Mouse (Mus musculus): ENCODE results near the gene Pax3. TPM values are rescaled to one million over a fixed set of nuclear protein-coding genes. Genes with fewer than 3 reads are reported as not detected.

Gene Pax3
- polyA plus RNA-seq, 1 experiment from 2014 or later = 0.70 TPM

- Histone ChIP-seq H3K4me3 (peak overlapping the region; percentile 16), H3K4me2 (replicated peaks) (no peak overlapping the region; the same call in 1 of the 2 replicates), H3K36me3 (no peaks in the 10 kb centered on the region), H3K4me1 (peaks cover 9% of the 10 kb centered on the region), H3K27ac (replicated peaks) (no peak overlapping the region), H3K9ac (replicated peaks) (no peak overlapping the region), H3K27me3 (peaks cover 94% of the 10 kb centered on the region), H3K9me3 (no peaks in the 10 kb centered on the region)
- WGBS = under 1% methylated on average over 42 of the region's 42 CpGs
- ATAC-seq (replicated peaks) = no peak
Observed at GRCm38 (mm10) chr1:78195771-78196712, 892 bp downstream of the Pax3 start.

- Histone ChIP-seq H3K9ac (replicated peaks) (no peak overlapping the region), H3K27me3 (peaks cover 95% of the 10 kb centered on the region), H3K36me3 (no peaks in the 10 kb centered on the region), H3K4me2 (replicated peaks) (no peak overlapping the region), H3K9me3 (no peaks in the 10 kb centered on the region), H3K4me1 (peaks cover 9% of the 10 kb centered on the region), H3K4me3 (no peak overlapping the region), H3K27ac (replicated peaks) (no peak overlapping the region)
- ATAC-seq (replicated peaks) = no peak
- 2% methylated on average over 21 of the region's 21 CpGs for WGBS
Observed at GRCm38 (mm10) chr1:78195145-78195544, 1.8 kb downstream of the Pax3 start.

- Histone ChIP-seq H3K4me1 (peaks cover 16% of the 10 kb centered on the region), H3K4me2 (replicated peaks) (no peak overlapping the region), H3K4me3 (no peak overlapping the region), H3K36me3 (no peaks in the 10 kb centered on the region), H3K9ac (replicated peaks) (no peak overlapping the region), H3K9me3 (no peaks in the 10 kb centered on the region), H3K27ac (replicated peaks) (no peak overlapping the region), H3K27me3 (peaks cover 95% of the 10 kb centered on the region)
- WGBS = 4% methylated on average over 6 of the region's 6 CpGs
- no peak for ATAC-seq (replicated peaks)
Observed at GRCm38 (mm10) chr1:78194381-78195047, 2.4 kb downstream of the Pax3 start.

- no peaks in the 10 kb centered on the region for H3K9me3 ChIP-seq
- no peak overlapping the region for H3K9ac ChIP-seq (replicated peaks)
- H3K27ac ChIP-seq (replicated peaks) = no peak overlapping the region
- H3K4me3 ChIP-seq = no peak overlapping the region
- peaks cover 21% of the 10 kb centered on the region for H3K4me1 ChIP-seq
- no peak overlapping the region for H3K4me2 ChIP-seq (replicated peaks)
- ATAC-seq (replicated peaks) = no peak
- WGBS = 3% methylated on average over 20 of the region's 20 CpGs
- peaks cover 94% of the 10 kb centered on the region for H3K27me3 ChIP-seq
- no peaks in the 10 kb centered on the region for H3K36me3 ChIP-seq
Observed at GRCm38 (mm10) chr1:78193465-78193991, 3.4 kb downstream of the Pax3 start.

- no peak overlapping the region for H3K9ac ChIP-seq (replicated peaks)
- H3K4me3 ChIP-seq = no peak overlapping the region
- no peaks in the 10 kb centered on the region for H3K36me3 ChIP-seq
- 9% methylated on average over 20 of the region's 20 CpGs for WGBS
- no peak for ATAC-seq (replicated peaks)
- no peak overlapping the region for H3K4me2 ChIP-seq (replicated peaks)
- no peaks in the 10 kb centered on the region for H3K9me3 ChIP-seq
- peaks cover 21% of the 10 kb centered on the region for H3K4me1 ChIP-seq
- H3K27me3 ChIP-seq = peaks cover 94% of the 10 kb centered on the region
- H3K27ac ChIP-seq (replicated peaks) = no peak overlapping the region
Observed at GRCm38 (mm10) chr1:78192746-78193464, 4.0 kb downstream of the Pax3 start.

GRCm38 (mm10) chr1:78192217-78192735 is 4.7 kb downstream of the Pax3 start:
- Histone ChIP-seq H3K9me3 (no peaks in the 10 kb centered on the region), H3K4me1 (peaks cover 21% of the 10 kb centered on the region), H3K27me3 (peaks cover 94% of the 10 kb centered on the region), H3K36me3 (no peaks in the 10 kb centered on the region), H3K27ac (replicated peaks) (no peak overlapping the region), H3K4me3 (no peak overlapping the region), H3K9ac (replicated peaks) (no peak overlapping the region), H3K4me2 (replicated peaks) (no peak overlapping the region)
- no peak for ATAC-seq (replicated peaks)
- 24% methylated on average over 18 of the region's 19 CpGs for WGBS

GRCm38 (mm10) chr1:78191761-78192160 is 5.2 kb downstream of the Pax3 start:
- Histone ChIP-seq H3K36me3 (no peaks in the 10 kb centered on the region), H3K9me3 (no peaks in the 10 kb centered on the region), H3K4me3 (no peak overlapping the region), H3K27ac (replicated peaks) (no peak overlapping the region), H3K4me2 (replicated peaks) (no peak overlapping the region), H3K27me3 (peaks cover 94% of the 10 kb centered on the region), H3K9ac (replicated peaks) (no peak overlapping the region), H3K4me1 (peaks cover 17% of the 10 kb centered on the region)
- WGBS = 35% methylated on average over 1 of the region's 1 CpGs
- no peak for ATAC-seq (replicated peaks)

- no peak overlapping the region for H3K9ac ChIP-seq (replicated peaks)
- ATAC-seq (replicated peaks) = no peak
- no peaks in the 10 kb centered on the region for H3K36me3 ChIP-seq
- peaks cover 93% of the 10 kb centered on the region for H3K27me3 ChIP-seq
- H3K9me3 ChIP-seq = no peaks in the 10 kb centered on the region
- peaks cover 13% of the 10 kb centered on the region for H3K4me1 ChIP-seq
- 57% methylated on average over 1 of the region's 1 CpGs for WGBS
- H3K4me2 ChIP-seq (replicated peaks) = no peak overlapping the region
- no peak overlapping the region for H3K27ac ChIP-seq (replicated peaks)
- H3K4me3 ChIP-seq = no peak overlapping the region
Observed at GRCm38 (mm10) chr1:78191331-78191730, 5.6 kb downstream of the Pax3 start.

- Histone ChIP-seq H3K4me1 (peaks cover 12% of the 10 kb centered on the region), H3K9me3 (no peaks in the 10 kb centered on the region), H3K27ac (replicated peaks) (no peak overlapping the region), H3K9ac (replicated peaks) (no peak overlapping the region), H3K27me3 (peaks cover 93% of the 10 kb centered on the region), H3K4me3 (no peak overlapping the region), H3K4me2 (replicated peaks) (no peak overlapping the region), H3K36me3 (no peaks in the 10 kb centered on the region)
- no peak for ATAC-seq (replicated peaks)
- WGBS = 2% methylated on average over 12 of the region's 12 CpGs
Observed at GRCm38 (mm10) chr1:78190386-78191111, 6.4 kb downstream of the Pax3 start.

GRCm38 (mm10) chr1:78189501-78190345 is 7.2 kb downstream of the Pax3 start:
- Histone ChIP-seq H3K9me3 (no peaks in the 10 kb centered on the region), H3K27ac (replicated peaks) (no peak overlapping the region), H3K4me3 (peak overlapping the region; percentile 25), H3K4me2 (replicated peaks) (peak overlapping the region; percentile 38), H3K36me3 (no peaks in the 10 kb centered on the region), H3K4me1 (peaks cover 12% of the 10 kb centered on the region), H3K9ac (replicated peaks) (0 out of 2 replicates have a peak overlapping the region, but pooled peaks have one; percentile 19), H3K27me3 (peaks cover 94% of the 10 kb centered on the region)
- peak; percentile 64 for ATAC-seq (replicated peaks)
- under 1% methylated on average over 47 of the region's 47 CpGs for WGBS

All from forebrain, embryonic 15.5 days (tissue).